Mouse (Mus musculus) heart, adult 2 months (tissue): ENCODE data around the gene Bricd5. TPM values are rescaled to one million over a fixed set of nuclear protein-coding genes. Genes with fewer than 3 reads are reported as not detected.
"Not testable (repeated sequence)": the region's sequence is repeated elsewhere in the genome, so short reads cannot be mapped to it uniquely, and the experiment has no call there.

Experiments used
- DNase-seq, 2 experiments: peaks; one replicate each; pipeline ENCODE4 v3.0.0; 2021
- H3K27ac ChIP-seq: fragments of 200-600 bp; 2 replicates; pipeline ENCODE4 v1.8.1; 2022
- H3K27me3 ChIP-seq: fragments of 200-500 bp; 2 replicates; pipeline ENCODE4 v1.6.1; 2012; ENCODE audit warnings: mild to moderate bottlenecking, low read length, inconsistent platforms, mixed read lengths; ENCODE audit not compliant: control insufficient read depth, insufficient read depth
- H3K36me3 ChIP-seq: fragments of 200-500 bp; 2 replicates; pipeline ENCODE4 v1.6.1; 2012; ENCODE audit warnings: low read length, inconsistent platforms; ENCODE audit not compliant: control insufficient read depth, insufficient read depth
- H3K4me1 ChIP-seq: fragments of 200-500 bp; 2 replicates; pipeline ENCODE4 v1.6.1; 2011; ENCODE audit warnings: low read length; ENCODE audit not compliant: control insufficient read depth, insufficient read depth
- H3K4me3 ChIP-seq: fragments of 200-600 bp; 2 replicates; pipeline ENCODE4 v1.8.1; 2022
- H3K79me2 ChIP-seq: fragments of 200-500 bp; replicated peaks from 2 replicates; pipeline ENCODE4 v1.6.1; 2012; ENCODE audit warnings: mild to moderate bottlenecking, inconsistent platforms, low read length, moderate library complexity, mixed read lengths; ENCODE audit not compliant: control insufficient read depth, insufficient read depth
- H3K9ac ChIP-seq: fragments of 200-500 bp; 2 replicates; pipeline ENCODE4 v1.6.1; 2012; ENCODE audit warnings: low read depth, mild to moderate bottlenecking, control low read depth, inconsistent platforms, low read length, mixed read lengths
- CTCF ChIP-seq: fragments of 200-600 bp; IDR thresholded peaks from 2 replicates; pipeline ENCODE4 v1.8.1; 2022; ENCODE audit warnings: antibody characterized with exemption, mild to moderate bottlenecking, moderate library complexity
- EP300 ChIP-seq: fragments of 200-500 bp; IDR thresholded peaks from 2 replicates; pipeline ENCODE4 v1.6.1; 2011; ENCODE audit warnings: low read depth, low read length, control low read depth; ENCODE audit not compliant: insufficient read depth
- POLR2A ChIP-seq: fragments of 200-500 bp; IDR thresholded peaks from 2 replicates; pipeline ENCODE4 v1.6.1; 2011; ENCODE audit warnings: mild to moderate bottlenecking, low read depth, low read length, control low read depth; ENCODE audit not compliant: insufficient read depth
- WGBS: fragments of 180-500 bp; shearing (Covaris S2); methylation state at CpG from one replicate; pipeline ENCODE4 v1.1.7; 2018; 5-methylcytosine and 5-hydroxymethylcytosine counted together
- intact Hi-C: fragments of 180-260 bp; cut with DNase I; formaldehyde crosslinking; loops from one replicate; pipeline ENCODE4 v1.15.1; 2025
- polyA plus RNA-seq: library from polyadenylated mRNA; depleted of rRNA; stranded (reverse); fragments of >200 nt; gene quantifications from 2 replicates; pipeline ENCODE4 v1.2.3, GENCODE M21; 2012
- total RNA-seq, 2 experiments: library from RNA; stranded (reverse); gene quantifications; 2 replicates each; pipeline ENCODE4 v1.2.3; 2021

The Bricd5 gene
- total and polyA plus RNA-seq, 3 experiments = not detected

GRCm38 (mm10) chr17:24454756-24455522 is 18.7 kb upstream of the Bricd5 start:
- WGBS = under 1% methylated on average over 67 of the region's 67 CpGs
- Histone ChIP-seq H3K27ac (peak overlapping the region; percentile 97), H3K36me3 (peaks cover 3% of the 10 kb centered on the region; the same call in 1 of the 2 replicates), H3K9ac (peak overlapping the region; percentile 82), H3K4me1 (peaks cover 3% of the 10 kb centered on the region), H3K79me2 (0 out of 2 replicates have a peak, but pooled peaks cover 1% of the 10 kb centered on the region), H3K4me3 (peak overlapping the region; percentile 86), H3K27me3 (no peaks in the 10 kb centered on the region)
- DNase-seq = peak; percentile 99
- TF ChIP-seq CTCF (no peak), POLR2A (peak; percentile 90), EP300 (peak; percentile 71)
- intact Hi-C loops = loop anchor here (5.0 kb wide), 1 partner anchor 38 kb away; no protein-coding TSS in a partner anchor

- H3K27ac ChIP-seq = peak overlapping the region; percentile 56
- H3K9ac ChIP-seq, H3K79me2 ChIP-seq, H3K4me1 ChIP-seq, H3K27me3 ChIP-seq, DNase-seq, intact Hi-C loops, H3K36me3 ChIP-seq: not testable (repeated sequence)
- 50% methylated on average over 10 of the region's 10 CpGs for WGBS
- peak overlapping the region; percentile 15; the same call in 1 of the 2 replicates for H3K4me3 ChIP-seq
These were observed 18.0 kb upstream of the Bricd5 start for GRCm38 (mm10) chr17:24455523-24456206.

- Histone ChIP-seq H3K4me1 (no peaks in the 10 kb centered on the region), H3K79me2 (no peaks in the 10 kb centered on the region), H3K4me3 (no peak overlapping the region), H3K9ac (no peak overlapping the region), H3K27ac (no peak overlapping the region), H3K36me3 (no peaks in the 10 kb centered on the region), H3K27me3 (no peaks in the 10 kb centered on the region)
- WGBS = 80% methylated on average over 2 of the region's 2 CpGs
- no peak for DNase-seq
- no peak for TF ChIP-seq EP300
- peak; percentile 60 for TF ChIP-seq CTCF
- no peak for TF ChIP-seq POLR2A
- intact Hi-C loops = no loop called here
These were observed 12.1 kb upstream of the Bricd5 start for GRCm38 (mm10) chr17:24461580-24461979.

- no peak overlapping the region for H3K27ac ChIP-seq
- WGBS = 79% methylated on average over 1 of the region's 1 CpGs
- no peak overlapping the region for H3K9ac ChIP-seq
- TF ChIP-seq EP300 = no peak
- no peak for TF ChIP-seq POLR2A
- no peak for TF ChIP-seq CTCF
- H3K4me3 ChIP-seq = no peak overlapping the region
- H3K4me1 ChIP-seq = no peaks in the 10 kb centered on the region
- no peaks in the 10 kb centered on the region for H3K79me2 ChIP-seq
- intact Hi-C loops = no loop called here
- H3K36me3 ChIP-seq = no peaks in the 10 kb centered on the region
- DNase-seq = no peak
- no peaks in the 10 kb centered on the region for H3K27me3 ChIP-seq
These were observed 10.8 kb upstream of the Bricd5 start for GRCm38 (mm10) chr17:24462932-24463331.

GRCm38 (mm10) chr17:24463374-24464133 is 10.1 kb upstream of the Bricd5 start:
- no peak overlapping the region for H3K9ac ChIP-seq

More at GRCm38 (mm10) chr17:24463374-24464133, 10.1 kb upstream of the Bricd5 start:
- no peak for TF ChIP-seq POLR2A
- Histone ChIP-seq H3K4me1 (no peaks in the 10 kb centered on the region), H3K4me3 (no peak overlapping the region), H3K36me3 (no peaks in the 10 kb centered on the region), H3K79me2 (no peaks in the 10 kb centered on the region), H3K27ac (no peak overlapping the region), H3K27me3 (no peaks in the 10 kb centered on the region)
- DNase-seq = no peak
- intact Hi-C loops = no loop called here
- WGBS = 63% methylated on average over 6 of the region's 6 CpGs
